Mouse (Mus musculus) limb, embryonic 13.5 days (tissue): ENCODE data around the gene Nsf. TPM values are rescaled to one million over a fixed set of nuclear protein-coding genes. Genes with fewer than 3 reads are reported as not detected.
A peak's percentile ranks its signal among the peaks of the same experiment; 100 is the strongest.
"Not testable (repeated sequence)": the region's sequence is repeated elsewhere in the genome, so short reads cannot be mapped to it uniquely, and the experiment has no call there.

ENCODE experiments used
- ATAC-seq: fragments of 200-750 bp; cut with Nextera tagmentation; 2 replicates; pipeline ENCODE4 v1.8.0; 2017; ENCODE audit warnings: low read depth, moderate number of reproducible peaks, moderate TSS enrichment; ENCODE audit not compliant: low FRiP score
- H3K27ac ChIP-seq: fragments of 300-500 bp; sonication (generic); 2 replicates; pipeline ENCODE4 v1.5.1; 2015; ENCODE audit warnings: inconsistent platforms, mild to moderate bottlenecking, moderate library complexity
- H3K27me3 ChIP-seq: fragments of 300-500 bp; sonication (generic); 2 replicates; pipeline ENCODE4 v1.6.1; 2015; ENCODE audit warnings: mild to moderate bottlenecking, inconsistent platforms
- H3K36me3 ChIP-seq: fragments of 300-500 bp; sonication (generic); 2 replicates; pipeline ENCODE4 v1.6.1; 2015; ENCODE audit warnings: inconsistent platforms, mild to moderate bottlenecking, moderate library complexity
- H3K4me1 ChIP-seq: fragments of 300-500 bp; sonication (generic); 2 replicates; pipeline ENCODE4 v1.6.1; 2015; ENCODE audit warnings: inconsistent platforms
- H3K4me2 ChIP-seq: fragments of 300-500 bp; sonication (generic); replicated peaks from 2 replicates; pipeline ENCODE4 v1.6.1; 2015; ENCODE audit warnings: inconsistent platforms, mild to moderate bottlenecking, moderate library complexity
- H3K4me3 ChIP-seq: fragments of 300-500 bp; sonication (generic); 2 replicates; pipeline ENCODE4 v1.5.1; 2015; ENCODE audit warnings: moderate library complexity, mild to moderate bottlenecking, inconsistent platforms
- H3K9ac ChIP-seq: fragments of 300-500 bp; sonication (generic); 2 replicates; pipeline ENCODE4 v1.6.1; 2015; ENCODE audit warnings: mild to moderate bottlenecking, inconsistent platforms
- H3K9me3 ChIP-seq: fragments of 300-500 bp; sonication (generic); 2 replicates; pipeline ENCODE4 v1.6.1; 2016; ENCODE audit warnings: inconsistent platforms
- WGBS: fragments of 180-500 bp; shearing (Covaris S2); methylation state at CpG from one replicate; pipeline ENCODE4 v1.1.7; 2015; 5-methylcytosine and 5-hydroxymethylcytosine counted together
- polyA plus RNA-seq: library from polyadenylated mRNA; unstranded; fragments of >200 nt; fragmentation: Nextera tagmentation; extraction: Ambion mirVana; gene quantifications from 2 replicates; pipeline ENCODE4 v1.2.1, GENCODE M21; 2015

The Nsf gene
- 51.5 and 55.6 TPM in 2 replicates for polyA plus RNA-seq

DNA sequence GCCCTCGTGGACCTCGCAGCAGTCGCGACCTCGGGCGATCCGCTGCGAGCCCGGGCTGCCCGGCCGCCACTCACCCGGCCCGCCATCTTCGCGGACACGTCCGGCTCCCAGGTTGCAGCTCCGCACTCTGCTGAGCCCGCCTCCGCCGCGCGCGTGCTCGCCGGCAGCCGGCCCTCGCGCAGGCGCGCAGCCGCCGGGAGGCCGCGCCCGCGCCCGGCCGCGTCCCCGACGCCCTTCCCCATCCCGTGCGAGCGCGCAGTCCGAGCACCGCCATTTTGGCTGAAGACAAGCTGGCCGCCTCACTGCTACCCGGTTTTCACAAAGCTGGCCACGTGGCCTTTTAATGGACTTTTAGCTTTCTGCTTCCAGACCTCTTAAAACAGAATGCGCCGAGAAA is at the start of gene Nsf:
Gene Nsf (minus strand): TSS at position 161 of the 397 bp plus-strand sequence.
- H3K9me3 ChIP-seq = no peaks in the 10 kb centered on the region
- ATAC-seq = peak; percentile 93
- H3K27ac ChIP-seq = peak within 1 kb of the TSS; percentile 63; the same call in 1 of the 2 replicates
- no peaks in the 10 kb centered on the region for H3K27me3 ChIP-seq
- under 1% methylated on average over 53 of the region's 53 CpGs for WGBS
- peak within 1 kb of the TSS; percentile 90 for H3K9ac ChIP-seq
- H3K4me1 ChIP-seq = peaks cover 11% of the 10 kb centered on the region
- no peaks in the 10 kb centered on the region for H3K36me3 ChIP-seq
- peak within 1 kb of the TSS; percentile 83 for H3K4me2 ChIP-seq
- H3K4me3 ChIP-seq = peak within 1 kb of the TSS; percentile 77

DNA sequence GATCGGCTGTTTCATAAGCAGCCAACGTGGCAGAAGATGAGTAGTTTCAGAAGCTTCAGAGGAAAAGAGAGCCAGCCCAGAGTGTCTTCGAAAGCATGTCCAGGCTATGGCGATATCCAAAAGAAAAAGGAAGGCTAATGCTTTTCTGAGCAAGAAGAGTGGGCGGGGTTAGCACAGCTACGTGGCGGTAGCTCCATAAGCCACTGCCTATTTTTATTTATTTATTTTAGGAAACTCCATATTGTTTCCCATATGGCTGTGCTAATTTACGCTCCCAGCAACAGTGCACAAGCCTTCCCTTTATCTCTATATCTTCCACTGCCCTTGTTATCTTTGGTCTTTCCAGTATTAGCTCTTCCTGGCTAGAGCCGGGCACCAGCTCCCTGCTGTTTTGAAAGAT is 49.5 kb upstream of the Nsf start:
- Histone ChIP-seq H3K9ac (no peak overlapping the region), H3K4me3 (no peak overlapping the region), H3K4me1 (no peaks in the 10 kb centered on the region), H3K27ac (no peak overlapping the region), H3K9me3 (no peaks in the 10 kb centered on the region), H3K4me2 (no peak overlapping the region), H3K27me3 (no peaks in the 10 kb centered on the region), H3K36me3 (no peaks in the 10 kb centered on the region)
- WGBS = 79% methylated on average over 9 of the region's 9 CpGs
- no peak for ATAC-seq

DNA sequence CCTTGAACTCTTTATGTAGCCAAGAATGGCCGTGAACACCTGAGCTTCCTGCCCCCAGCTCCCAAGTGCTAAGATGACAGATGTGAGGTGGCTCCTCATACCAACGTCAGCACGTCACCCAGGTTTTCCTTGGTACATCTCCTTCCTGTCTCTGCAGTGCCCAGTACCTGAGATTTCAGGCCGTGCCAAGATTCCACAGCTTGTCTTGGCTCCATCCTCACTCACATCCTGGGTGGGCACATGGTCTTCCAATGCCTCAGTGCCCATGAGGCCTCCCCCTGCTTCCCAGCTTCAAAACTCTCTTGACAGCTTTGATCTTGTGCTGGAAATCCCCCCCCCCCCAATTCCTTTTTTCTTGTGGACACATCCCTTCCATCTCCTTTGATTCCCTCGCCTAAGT is 48.3 kb upstream of the Nsf start:
- WGBS = 80% methylated on average over 5 of the region's 5 CpGs
- no peaks in the 10 kb centered on the region for H3K36me3 ChIP-seq
- no peak overlapping the region for H3K9ac ChIP-seq
- no peak overlapping the region for H3K4me2 ChIP-seq
- H3K27ac ChIP-seq = no peak overlapping the region
- no peaks in the 10 kb centered on the region for H3K4me1 ChIP-seq
- H3K9me3 ChIP-seq = no peaks in the 10 kb centered on the region
- H3K27me3 ChIP-seq = no peaks in the 10 kb centered on the region
- H3K4me3 ChIP-seq = no peak overlapping the region
- ATAC-seq = no peak

DNA sequence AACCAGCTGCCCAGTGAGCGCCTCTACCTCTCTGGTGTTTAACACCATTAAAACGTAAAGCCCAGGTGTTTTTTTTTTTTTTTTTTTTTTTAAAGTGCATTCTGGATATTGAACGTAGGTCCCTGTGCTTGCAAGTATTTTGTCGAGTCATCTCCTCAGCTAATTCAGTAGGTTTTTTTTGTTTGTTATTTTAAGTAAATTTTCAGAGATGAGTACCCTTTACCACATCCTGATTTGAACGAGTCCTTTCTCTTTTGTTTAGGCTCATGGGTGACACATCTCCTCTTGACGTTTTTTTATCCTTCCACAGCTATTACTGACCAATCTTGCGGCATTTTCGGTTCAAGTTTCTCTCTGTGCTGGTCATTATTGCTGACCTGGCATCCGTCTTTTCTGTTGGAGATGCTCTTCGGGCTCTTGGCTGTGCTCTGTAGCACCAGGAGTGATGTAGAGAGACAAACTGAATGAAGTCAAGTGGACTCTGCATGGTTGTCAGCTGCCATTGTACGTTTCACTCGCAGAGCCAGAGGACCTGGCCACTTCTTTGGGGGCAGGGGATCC is 47.6 kb upstream of the Nsf start:
- no peak overlapping the region for H3K27ac ChIP-seq
- no peak for ATAC-seq
- H3K4me2 ChIP-seq = no peak overlapping the region
- WGBS = 79% methylated on average over 12 of the region's 12 CpGs
- H3K4me3 ChIP-seq = no peak overlapping the region
- H3K27me3 ChIP-seq = no peaks in the 10 kb centered on the region
- H3K36me3 ChIP-seq = no peaks in the 10 kb centered on the region
- no peaks in the 10 kb centered on the region for H3K4me1 ChIP-seq
- H3K9me3 ChIP-seq = no peaks in the 10 kb centered on the region
- H3K9ac ChIP-seq = no peak overlapping the region

DNA sequence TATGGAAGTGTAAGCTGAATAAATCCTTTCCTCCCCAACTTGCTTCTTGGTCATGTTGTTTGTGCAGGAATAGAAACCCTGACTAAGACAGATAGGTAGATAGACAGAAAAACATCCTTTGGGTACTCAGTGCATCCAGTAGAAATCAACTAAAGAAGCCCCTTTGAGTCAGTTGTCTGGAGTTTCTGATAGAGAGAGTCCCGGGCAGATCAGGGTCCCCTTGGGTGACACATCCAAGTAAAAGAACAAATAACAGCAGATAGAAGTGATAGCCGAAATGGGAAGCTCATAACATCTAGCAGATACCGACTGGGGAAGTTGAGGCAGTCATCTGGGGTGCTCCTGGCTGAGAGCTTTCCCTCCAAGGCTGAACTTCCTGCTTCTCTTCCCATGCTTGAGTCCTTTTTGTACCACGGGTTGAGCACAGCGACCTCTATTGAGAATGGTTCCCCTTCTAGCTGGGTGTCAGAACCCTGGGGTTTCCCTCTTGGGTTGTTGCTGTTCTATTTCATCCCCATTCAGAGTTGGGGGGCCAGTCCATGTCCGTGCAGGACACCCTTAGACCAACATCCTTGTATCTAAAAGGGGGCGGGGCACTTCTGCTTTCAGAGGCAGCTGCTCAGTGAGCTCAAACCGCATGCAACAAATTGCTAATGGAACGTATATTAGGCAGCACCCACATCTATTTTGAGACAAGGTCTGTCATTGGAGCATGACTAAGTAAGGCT is 47.0 kb upstream of the Nsf start:
- no peak overlapping the region for H3K4me3 ChIP-seq
- H3K27ac ChIP-seq = no peak overlapping the region
- ATAC-seq = no peak
- no peaks in the 10 kb centered on the region for H3K36me3 ChIP-seq
- no peaks in the 10 kb centered on the region for H3K4me1 ChIP-seq
- no peaks in the 10 kb centered on the region for H3K9me3 ChIP-seq
- H3K4me2 ChIP-seq = no peak overlapping the region
- H3K9ac ChIP-seq = no peak overlapping the region
- 72% methylated on average over 9 of the region's 9 CpGs for WGBS
- no peaks in the 10 kb centered on the region for H3K27me3 ChIP-seq

DNA sequence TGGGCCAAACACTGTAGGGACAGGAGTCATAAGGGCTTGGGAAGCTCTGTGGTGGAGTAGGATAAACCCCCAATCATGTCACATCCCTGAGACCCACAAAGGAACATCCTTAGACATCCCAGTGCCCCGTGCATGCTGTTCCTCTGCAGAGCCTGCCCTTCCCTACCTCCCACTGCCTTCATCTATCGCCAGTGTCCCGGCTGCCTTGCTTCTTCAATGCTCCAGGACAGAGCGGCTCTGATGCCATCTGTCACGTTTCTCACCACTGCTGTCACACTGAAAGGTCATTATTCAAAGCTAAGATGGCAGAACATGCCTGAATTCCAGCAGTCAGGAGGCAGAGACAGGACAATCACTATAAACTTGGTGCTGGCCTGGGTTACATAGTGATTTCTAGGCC is 44.9 kb upstream of the Nsf start:
- Histone ChIP-seq H3K4me3 (no peak overlapping the region), H3K36me3 (no peaks in the 10 kb centered on the region), H3K9ac (no peak overlapping the region), H3K4me1 (no peaks in the 10 kb centered on the region), H3K9me3 (no peaks in the 10 kb centered on the region), H3K27me3 (no peaks in the 10 kb centered on the region), H3K27ac (no peak overlapping the region), H3K4me2 (no peak overlapping the region)
- 76% methylated on average over 5 of the region's 5 CpGs for WGBS
- no peak for ATAC-seq

DNA sequence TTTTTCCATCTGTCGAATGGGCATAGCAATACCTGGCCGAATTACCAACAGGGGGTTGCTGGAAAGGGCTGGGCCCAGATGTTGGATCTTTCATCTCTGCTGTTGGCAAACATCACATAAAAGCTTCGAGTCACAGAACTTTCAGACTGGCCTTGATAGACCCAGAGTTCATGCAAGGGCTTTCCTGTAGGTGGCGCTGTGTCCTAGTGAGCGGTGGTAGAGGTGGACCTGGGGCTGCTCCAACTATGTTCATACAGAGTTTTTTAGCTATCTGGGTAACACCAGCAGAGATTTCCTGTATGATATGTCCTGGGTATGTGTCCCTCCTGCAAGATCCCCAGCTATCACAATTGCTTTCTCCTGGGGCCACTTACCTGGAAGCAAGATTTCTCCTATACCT is 43.5 kb upstream of the Nsf start:
- 15% methylated on average over 5 of the region's 5 CpGs for WGBS
- no peak overlapping the region for H3K9ac ChIP-seq
- no peak overlapping the region for H3K4me3 ChIP-seq
- H3K4me2 ChIP-seq = no peak overlapping the region
- H3K27ac ChIP-seq = no peak overlapping the region
- H3K9me3 ChIP-seq = no peaks in the 10 kb centered on the region
- no peaks in the 10 kb centered on the region for H3K36me3 ChIP-seq
- no peaks in the 10 kb centered on the region for H3K27me3 ChIP-seq
- no peak for ATAC-seq
- H3K4me1 ChIP-seq = no peaks in the 10 kb centered on the region

DNA sequence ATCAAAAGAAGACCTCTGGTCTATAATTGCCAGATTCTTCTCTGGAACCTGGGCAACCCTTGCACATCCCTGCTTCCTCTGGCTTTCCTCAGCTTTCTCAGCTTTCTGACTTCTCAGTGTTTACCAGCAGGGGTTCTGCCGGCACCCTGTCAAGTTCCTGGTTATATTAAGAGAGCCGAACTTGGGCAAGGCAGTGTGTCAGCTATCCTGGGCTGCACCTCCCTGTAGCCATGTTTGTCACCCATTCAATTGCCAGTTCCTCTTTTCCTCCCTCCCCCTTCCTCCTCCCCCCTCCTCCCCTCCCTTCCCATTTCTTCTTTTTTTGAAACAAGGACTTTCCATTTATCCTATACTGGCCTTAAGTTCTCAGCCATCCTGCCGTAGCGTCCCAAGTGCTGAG is 38.8 kb upstream of the Nsf start:
- Histone ChIP-seq H3K9me3 (no peaks in the 10 kb centered on the region), H3K9ac (no peak overlapping the region), H3K4me1 (no peaks in the 10 kb centered on the region), H3K27ac (no peak overlapping the region), H3K4me2 (no peak overlapping the region), H3K4me3 (no peak overlapping the region), H3K27me3 (no peaks in the 10 kb centered on the region), H3K36me3 (no peaks in the 10 kb centered on the region)
- 70% methylated on average over 4 of the region's 4 CpGs for WGBS
- no peak for ATAC-seq

DNA sequence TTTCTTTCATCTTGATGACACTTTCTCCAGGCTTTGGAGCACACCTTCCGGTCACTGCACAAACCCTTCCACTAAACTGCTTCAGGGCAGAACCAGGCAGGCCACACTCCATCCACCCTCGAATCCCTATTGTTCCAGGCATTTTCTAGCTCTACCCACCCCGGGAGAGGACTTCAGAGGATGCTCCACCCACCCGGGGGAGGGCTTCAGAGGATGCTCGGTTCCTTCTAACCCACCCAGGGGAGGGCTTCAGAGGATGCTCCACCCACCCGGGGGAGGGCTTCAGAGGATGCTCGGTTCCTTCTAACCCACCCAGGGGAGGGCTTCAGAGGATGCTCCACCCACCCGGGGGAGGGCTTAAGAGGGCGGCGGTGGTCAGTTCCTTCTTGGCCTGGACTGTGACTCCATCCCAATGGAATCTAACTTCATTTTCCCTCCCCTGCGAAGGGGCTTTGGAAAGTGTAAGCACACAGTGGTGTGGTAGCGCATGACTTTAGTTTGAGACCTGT is 36.2 kb upstream of the Nsf start:
- not testable (repeated sequence) for H3K27ac ChIP-seq, H3K4me2 ChIP-seq, H3K9me3 ChIP-seq, H3K9ac ChIP-seq, H3K27me3 ChIP-seq, H3K4me1 ChIP-seq, H3K4me3 ChIP-seq
- peak; percentile 26; the same call in 1 of the 2 replicates for ATAC-seq
- peaks cover 11% of the 10 kb centered on the region for H3K36me3 ChIP-seq
- 12% methylated on average over 12 of the region's 12 CpGs for WGBS

DNA sequence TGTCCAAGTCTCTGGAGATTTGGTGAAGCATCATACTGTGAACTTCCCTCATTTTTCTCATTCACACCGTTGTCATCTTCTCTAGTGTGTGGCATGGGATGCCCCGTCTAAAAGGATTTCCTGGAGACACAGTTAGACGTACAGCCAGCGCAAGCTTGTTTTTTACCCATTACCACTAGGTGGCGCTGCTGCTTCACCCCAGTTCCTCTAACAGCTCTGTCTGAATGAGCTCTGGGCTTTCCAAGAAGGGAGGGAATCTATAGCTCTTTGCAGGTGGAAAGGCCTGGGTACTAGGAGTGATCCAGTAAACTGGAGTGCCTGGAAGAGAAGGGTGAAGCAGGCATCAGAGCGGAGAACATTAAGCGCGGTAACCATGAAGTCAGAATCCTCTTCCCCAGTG is 33.6 kb upstream of the Nsf start:
- no peaks in the 10 kb centered on the region for H3K27me3 ChIP-seq
- peaks cover 32% of the 10 kb centered on the region for H3K36me3 ChIP-seq
- H3K9ac ChIP-seq = no peak overlapping the region
- no peak overlapping the region for H3K4me2 ChIP-seq
- H3K4me1 ChIP-seq = peaks cover 22% of the 10 kb centered on the region
- peak; percentile 42; the same call in 1 of the 2 replicates for ATAC-seq
- no peak overlapping the region for H3K4me3 ChIP-seq
- no peak overlapping the region for H3K27ac ChIP-seq
- WGBS = 28% methylated on average over 8 of the region's 8 CpGs
- no peaks in the 10 kb centered on the region for H3K9me3 ChIP-seq

DNA sequence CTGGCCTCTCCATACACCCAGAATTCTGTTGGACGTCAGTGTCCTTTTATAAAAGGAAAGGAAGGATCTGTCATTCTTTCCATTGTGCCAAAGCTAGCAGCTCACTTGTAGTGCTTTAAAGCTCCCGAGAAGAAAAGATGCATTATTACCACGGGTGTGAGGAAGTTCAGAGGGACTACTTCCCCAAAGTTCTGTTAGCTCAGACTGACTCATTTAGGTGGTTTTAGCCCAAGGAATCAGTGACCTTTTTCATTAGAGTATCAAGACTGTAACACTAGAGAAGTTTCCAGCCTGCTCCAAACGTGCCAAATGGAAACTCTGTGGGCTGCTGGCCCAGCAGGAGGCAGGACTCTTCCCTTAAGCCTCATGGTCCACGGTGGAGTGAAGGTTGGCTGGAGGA is 30.2 kb upstream of the Nsf start:
- H3K4me1 ChIP-seq = peaks cover 25% of the 10 kb centered on the region
- no peak overlapping the region for H3K4me2 ChIP-seq
- 65% methylated on average over 5 of the region's 5 CpGs for WGBS
- peaks cover 66% of the 10 kb centered on the region for H3K36me3 ChIP-seq
- ATAC-seq = no peak
- no peak overlapping the region for H3K9ac ChIP-seq
- no peaks in the 10 kb centered on the region for H3K9me3 ChIP-seq
- no peaks in the 10 kb centered on the region for H3K27me3 ChIP-seq
- peak overlapping the region; percentile 75 for H3K27ac ChIP-seq
- H3K4me3 ChIP-seq = no peak overlapping the region

DNA sequence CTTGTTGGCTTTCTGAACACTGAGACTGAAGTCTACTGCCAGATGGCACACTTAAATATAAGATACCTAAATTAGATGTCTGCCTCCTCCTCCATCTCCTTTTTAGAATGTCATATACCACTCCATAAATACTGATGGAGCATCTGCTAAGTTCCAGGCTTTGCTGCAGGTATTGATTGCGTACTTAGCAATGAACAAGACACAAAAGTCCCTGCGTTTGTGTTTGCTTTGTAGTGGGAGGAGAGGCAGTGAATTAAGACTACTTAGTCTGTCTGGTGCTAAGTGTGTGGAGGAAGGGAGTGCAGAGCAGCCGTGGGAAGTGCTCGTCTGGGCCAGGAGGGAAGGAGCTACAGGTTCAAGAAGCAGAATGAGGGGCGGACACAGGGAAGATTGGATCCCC is 28.0 kb upstream of the Nsf start:
- Histone ChIP-seq H3K4me2 (no peak overlapping the region), H3K27ac (no peak overlapping the region), H3K4me1 (peaks cover 25% of the 10 kb centered on the region), H3K36me3 (peaks cover 74% of the 10 kb centered on the region), H3K9ac (no peak overlapping the region), H3K4me3 (no peak overlapping the region), H3K27me3 (no peaks in the 10 kb centered on the region), H3K9me3 (no peaks in the 10 kb centered on the region)
- ATAC-seq = no peak
- 78% methylated on average over 5 of the region's 5 CpGs for WGBS

DNA sequence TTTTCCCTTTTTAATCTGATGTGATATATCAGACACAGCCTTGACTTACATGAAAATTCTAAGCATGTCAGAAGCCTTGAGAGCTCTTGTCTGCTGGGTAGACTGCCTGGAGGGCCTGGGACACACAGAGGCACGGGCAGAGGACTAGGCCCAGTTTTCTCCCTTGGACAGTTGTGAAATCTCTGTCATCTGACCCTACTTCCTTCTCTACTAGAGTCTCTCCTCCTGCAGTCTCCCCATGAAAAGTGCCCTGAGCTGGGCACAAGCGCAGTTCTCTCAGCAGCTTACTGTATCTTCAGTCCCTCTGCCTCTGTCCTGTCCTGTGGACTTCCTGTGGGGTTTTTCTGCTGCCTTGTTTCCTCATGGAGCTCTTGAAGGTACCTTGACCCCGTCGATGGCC is 25.5 kb upstream of the Nsf start:
- H3K9me3 ChIP-seq = no peaks in the 10 kb centered on the region
- 85% methylated on average over 4 of the region's 4 CpGs for WGBS
- no peak overlapping the region for H3K4me2 ChIP-seq
- no peak overlapping the region for H3K4me3 ChIP-seq
- H3K9ac ChIP-seq = no peak overlapping the region
- H3K4me1 ChIP-seq = peaks cover 13% of the 10 kb centered on the region
- no peaks in the 10 kb centered on the region for H3K27me3 ChIP-seq
- H3K27ac ChIP-seq = no peak overlapping the region
- H3K36me3 ChIP-seq = peaks cover 81% of the 10 kb centered on the region
- ATAC-seq = no peak
